In genomic region chr2:31144901-31145300, GRCm38 (mm10) we compare ENCODE assay signal across 21 mouse cellular contexts. TPM values are rescaled to one million over a fixed set of nuclear protein-coding genes. Genes with fewer than 3 reads are reported as not detected.
A peak's percentile ranks its signal among the peaks of the same experiment; 100 is the strongest.
DNase-seq lines count a peak whose midpoint lies in the region; ATAC-seq and TF ChIP-seq lines count a peak whose summit lies in the region.
"Had no signal": no experiment of that assay in that cellular context is flagged by ENCODE, and none has a peak within 500 bp of the region (broad histone marks: within the 10 kb centered on the region; RNA-seq: fewer than 3 reads in every experiment).

No protein-coding gene starts in this region.

- H3K4me1 ChIP-seq in megakaryocyte, embryonic 14.5 days = peaks cover 74% of the 10 kb centered on the region
- peaks cover 42% of the 10 kb centered on the region for H3K4me1 ChIP-seq in bone marrow macrophage, adult 2 months (ENCODE audit: control insufficient read depth, insufficient read depth, low read length)

- H3K27ac ChIP-seq in bone marrow macrophage, adult 2 months (ENCODE audit: insufficient read depth, low read depth, low read length) = peak overlapping the region; percentile 94
- H3K27ac ChIP-seq: embryonic facial prominence, embryonic 13.5 days; forebrain, embryonic 15.5 days; hindbrain, embryonic 12.5 days; layer of hippocampus, adult 2 months; limb, embryonic 15.5 days; stomach, embryonic 15.5 days had no signal

- no peak for ATAC-seq in megakaryocyte, adult 5-6 weeks (ENCODE audit: poor library complexity, severe bottlenecking)
- ATAC-seq: forebrain, embryonic 15.5 days had no signal

- peak; percentile 41 for DNase-seq in CD4-positive, CD25-positive, alpha-beta regulatory T cell, adult 2 months (ENCODE audit: low read depth, low spot score)
- DNase-seq in naive thymus-derived CD4-positive, alpha-beta T cell, adult 2 months (ENCODE audit: low read depth) = peak; percentile 45
- no peak for DNase-seq in left cerebral cortex, adult 9 months (ENCODE audit: low spot score in 2 of 2)
- DNase-seq in lung, postnatal 36 days = no peak
- DNase-seq: cerebellum, adult 9-10 months; gastrocnemius, postnatal 25 days; heart, postnatal 14 days; kidney, adult 8-10 months; kidney, postnatal 14 days; layer of hippocampus, postnatal 36 days; retina, postnatal 1 day; thymus, adult 18-20 months had no signal

- peak overlapping the region; percentile 80 for H3K4me3 ChIP-seq in megakaryocyte, embryonic 14.5 days (replicated peaks)
- no peak overlapping the region for H3K4me3 ChIP-seq in bone marrow macrophage, adult 2 months (ENCODE audit: insufficient read depth, low read length)
- H3K4me3 ChIP-seq: embryonic facial prominence, embryonic 13.5 days; forebrain, embryonic 15.5 days; hindbrain, embryonic 12.5 days; layer of hippocampus, adult 2 months; limb, embryonic 15.5 days; stomach, embryonic 15.5 days had no signal

- no peaks in the 10 kb centered on the region for H3K9me3 ChIP-seq in megakaryocyte, embryonic 14.5 days
- H3K9me3 ChIP-seq: embryonic facial prominence, embryonic 13.5 days; forebrain, embryonic 15.5 days; hindbrain, embryonic 12.5 days; limb, embryonic 15.5 days; stomach, embryonic 15.5 days had no signal

- H3K36me3 ChIP-seq in megakaryocyte, embryonic 14.5 days (replicated peaks; ENCODE audit: low read length) = peaks cover 43% of the 10 kb centered on the region

- no peaks in the 10 kb centered on the region for H3K27me3 ChIP-seq in megakaryocyte, embryonic 14.5 days (replicated peaks)
- H3K27me3 ChIP-seq: embryonic facial prominence, embryonic 13.5 days; forebrain, embryonic 15.5 days; limb, embryonic 15.5 days; stomach, embryonic 15.5 days had no signal

- TF ChIP-seq CTCF in bone marrow macrophage, adult 2 months (IDR thresholded peaks at IDR 0.05; ENCODE audit: low read depth, low read length) = no peak

- TF ChIP-seq POLR2A in bone marrow macrophage, adult 2 months (IDR thresholded peaks at IDR 0.05; ENCODE audit: borderline replicate concordance, low read depth, low read length) = no peak

RNA-seq across cellular contexts. Expression of gene Fnbp1, which starts 3.1 kb away (rescaled TPM):
- 44.7 and 52.5 TPM in 2 replicates for polyA plus RNA-seq in megakaryocyte, embryonic 14.5 days (2012; ENCODE audit: insufficient read depth, low replicate concordance)
- total RNA-seq in megakaryocyte, adult 5-6 weeks (2015) = 62.0 and 64.1 TPM in 2 replicates
- 39.0 and 48.7 TPM in 2 replicates for total RNA-seq in megakaryocyte, adult 5-6 weeks (2017)
- polyA plus RNA-seq in bone marrow macrophage, adult 2 months (2012; ENCODE audit: insufficient read depth, insufficient read length, missing spikeins) = 255 and 258 TPM in 2 replicates

RNA-seq across cellular contexts. Expression of gene Gpr107, which starts 7.2 kb away (rescaled TPM):
- polyA plus RNA-seq in megakaryocyte, embryonic 14.5 days (2012; ENCODE audit: insufficient read depth, low replicate concordance) = 5.0 and 11.9 TPM in 2 replicates
- total RNA-seq in megakaryocyte, adult 5-6 weeks (2015) = 22.1 and 22.2 TPM in 2 replicates
- total RNA-seq in megakaryocyte, adult 5-6 weeks (2017) = 29.2 and 32.1 TPM in 2 replicates
- 66.1 and 80.8 TPM in 2 replicates for polyA plus RNA-seq in bone marrow macrophage, adult 2 months (2012; ENCODE audit: insufficient read depth, insufficient read length, missing spikeins)

Comparison
In these comparisons a context has a peak if more than half of its experiments do, and no peak if none do; other contexts are left out.
1. DNase-seq: peak in CD4-positive, CD25-positive, alpha-beta regulatory T cell, adult 2 months (single experiment) and naive thymus-derived CD4-positive, alpha-beta T cell, adult 2 months (single experiment); none in left cerebral cortex, adult 9 months (0 of 2) and lung, postnatal 36 days (single experiment).